In the genomic region with DNA sequence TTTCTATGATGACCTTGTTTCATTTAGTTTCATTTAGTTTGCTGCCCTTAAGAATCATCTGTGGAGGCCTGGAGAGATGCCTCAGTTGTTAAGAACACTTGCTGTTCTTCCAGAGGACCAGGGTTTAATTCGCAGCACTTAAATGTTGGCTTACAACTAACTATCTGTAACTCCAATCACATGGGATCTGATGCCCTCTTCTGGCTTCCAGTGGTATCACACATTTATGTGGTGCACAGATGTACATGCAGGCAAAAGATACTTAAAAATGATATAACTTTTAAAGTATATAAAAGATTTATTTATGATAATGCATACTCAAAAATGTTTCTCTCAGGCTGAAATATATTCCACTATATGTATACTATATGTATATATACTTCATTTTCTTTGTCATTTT, we compare ENCODE assay signal across 7 mouse cellular contexts. TPM values are rescaled to one million over a fixed set of nuclear protein-coding genes. Genes with fewer than 3 reads are reported as not detected.
DNase-seq lines count a peak whose midpoint lies in the region; ATAC-seq and TF ChIP-seq lines count a peak whose summit lies in the region.

No protein-coding gene starts in this region.

- H3K27ac ChIP-seq in kidney, postnatal 0 days = no peak overlapping the region
- no peak overlapping the region for H3K27ac ChIP-seq in ES-Bruce4 (ENCODE audit: insufficient read depth, low read length)

- DNase-seq in kidney, postnatal 0 days (ENCODE audit: low spot score) = no peak
- DNase-seq in kidney, postnatal 14 days = no peak
- peak; percentile 14 for DNase-seq in adipocyte (ENCODE audit: low spot score)
- peak; percentile 76 for DNase-seq in naive thymus-derived CD4-positive, alpha-beta T cell, adult 2 months (ENCODE audit: low read depth)
- no peak for DNase-seq in adrenal gland, postnatal 25 days
- DNase-seq in gastrocnemius, postnatal 25 days = no peak

- H3K4me3 ChIP-seq in kidney, postnatal 0 days (replicated peaks; ENCODE audit: low read depth, low read length) = no peak overlapping the region
- H3K4me3 ChIP-seq in ES-Bruce4 (ENCODE audit: low read depth, low read length) = no peak overlapping the region

- no peak for ATAC-seq in kidney, postnatal 0 days (replicated peaks; ENCODE audit: low FRiP score, low read depth)

- H3K36me3 ChIP-seq in kidney, postnatal 0 days (ENCODE audit: insufficient read depth, low read length) = 0 out of 2 replicates have a peak, but pooled peaks cover 5% of the 10 kb centered on the region
- peaks cover 3% of the 10 kb centered on the region for H3K36me3 ChIP-seq in ES-Bruce4 (ENCODE audit: control insufficient read depth, insufficient read depth, low read length, poor library complexity, severe bottlenecking)

- no peaks in the 10 kb centered on the region for H3K9me3 ChIP-seq in kidney, postnatal 0 days (replicated peaks; ENCODE audit: low read length)
- no peaks in the 10 kb centered on the region for H3K9me3 ChIP-seq in ES-Bruce4 (replicated peaks; ENCODE audit: control insufficient read depth, insufficient read depth, low read length, poor library complexity, severe bottlenecking)

- H3K27me3 ChIP-seq in kidney, postnatal 0 days (ENCODE audit: insufficient read depth, low read length) = no peaks in the 10 kb centered on the region
- H3K27me3 ChIP-seq in ES-Bruce4 (ENCODE audit: control insufficient read depth, insufficient read depth, low read length, poor library complexity, severe bottlenecking) = no peaks in the 10 kb centered on the region

- H3K9ac ChIP-seq in kidney, postnatal 0 days (ENCODE audit: low read depth, low read length) = no peak overlapping the region
- no peak overlapping the region for H3K9ac ChIP-seq in ES-Bruce4 (ENCODE audit: low read depth, poor library complexity, severe bottlenecking)

- H3K4me2 ChIP-seq in kidney, postnatal 0 days (ENCODE audit: low read length) = no peak overlapping the region

- no peak for TF ChIP-seq POLR2A in ES-Bruce4 (IDR thresholded peaks at IDR 0.05; ENCODE audit: insufficient read depth, low read length)

- no peaks in the 10 kb centered on the region for H3K4me1 ChIP-seq in kidney, postnatal 0 days (replicated peaks; ENCODE audit: insufficient read depth, low read length)
- no peaks in the 10 kb centered on the region for H3K4me1 ChIP-seq in ES-Bruce4 (ENCODE audit: control insufficient read depth, insufficient read depth, low read length)

- no peak for TF ChIP-seq EP300 in ES-Bruce4 (IDR thresholded peaks at IDR 0.05; ENCODE audit: insufficient read depth, low read depth, low read length)

- peak; percentile 63 for TF ChIP-seq CTCF in kidney, postnatal 0 days (IDR thresholded peaks at IDR 0.05; ENCODE audit: low read depth)
- TF ChIP-seq CTCF in ES-Bruce4 (IDR thresholded peaks at IDR 0.05; ENCODE audit: low read depth, low read length) = peak; percentile 32

- 83% methylated on average over 1 of the region's 1 CpGs for WGBS in kidney, postnatal 0 days

RNA-seq across cellular contexts. Expression of a gene that starts 40.4 kb away (rescaled TPM):
- 8.0 and 8.3 TPM in 2 replicates for polyA plus RNA-seq in kidney, postnatal 0 days (2015; fragmentation: Nextera tagmentation; extraction: Ambion mirVana)
- polyA plus RNA-seq in ES-Bruce4 (2011; ENCODE audit: insufficient read depth, insufficient read length, low read depth, missing spikeins) = 33.2 TPM in 2 replicates
- total RNA-seq in adrenal gland, postnatal 25 days (2021) = 27.6 and 27.7 TPM in 2 replicates
- 10 to 100 TPM; 22.1 to 38.2 TPM for total RNA-seq in gastrocnemius, postnatal 25 days (2021)

RNA-seq across cellular contexts. Expression of a gene that starts 44.2 kb away (rescaled TPM):
- polyA plus RNA-seq in kidney, postnatal 0 days (2015; fragmentation: Nextera tagmentation; extraction: Ambion mirVana) = 20.3 and 20.9 TPM in 2 replicates
- polyA plus RNA-seq in ES-Bruce4 (2011; ENCODE audit: insufficient read depth, insufficient read length, low read depth, missing spikeins) = 33.3 and 36.7 TPM in 2 replicates
- total RNA-seq in adrenal gland, postnatal 25 days (2021) = 22.7 and 28.8 TPM in 2 replicates
- total RNA-seq in gastrocnemius, postnatal 25 days (2021) = 1 to 10 TPM; 5.5 to 6.8 TPM

Comparison
In these comparisons a context has a peak if more than half of its experiments do, and no peak if none do; other contexts are left out.
1. DNase-seq: peak in adipocyte (single experiment) and naive thymus-derived CD4-positive, alpha-beta T cell, adult 2 months (single experiment); none in kidney, postnatal 0 days (single experiment), kidney, postnatal 14 days (single experiment), adrenal gland, postnatal 25 days (single experiment) and gastrocnemius, postnatal 25 days (single experiment).